Mouse (Mus musculus) cortical plate, adult 2 months (tissue): Measurements from ENCODE around the gene Hdgfl1. TPM values are rescaled to one million over a fixed set of nuclear protein-coding genes. Genes with fewer than 3 reads are reported as not detected.

Source experiments
- H3K27ac ChIP-seq: fragments of 200-500 bp; 2 replicates; pipeline ENCODE4 v1.5.1; 2012; ENCODE audit warnings: low read length, control low read depth, inconsistent platforms; ENCODE audit not compliant: insufficient read depth
- H3K4me1 ChIP-seq: fragments of 200-500 bp; 2 replicates; pipeline ENCODE4 v1.6.1; 2011; ENCODE audit warnings: low read length; ENCODE audit not compliant: control insufficient read depth, insufficient read depth
- H3K4me3 ChIP-seq: fragments of 200-500 bp; 2 replicates; pipeline ENCODE4 v1.5.1; 2011; ENCODE audit warnings: mild to moderate bottlenecking, low read length, control low read depth; ENCODE audit not compliant: insufficient read depth
- CTCF ChIP-seq: fragments of 200-500 bp; IDR thresholded peaks from 2 replicates; pipeline ENCODE4 v1.5.1; 2011; ENCODE audit warnings: mild to moderate bottlenecking, control low read depth, low read length; ENCODE audit not compliant: insufficient read depth; ENCODE audit errors: extremely low read depth
- POLR2A ChIP-seq: fragments of 200-500 bp; IDR thresholded peaks from 2 replicates; pipeline ENCODE4 v1.6.1; 2011; ENCODE audit warnings: mild to moderate bottlenecking, low read length, control low read depth; ENCODE audit not compliant: insufficient read depth; ENCODE audit errors: extremely low read depth
- polyA plus RNA-seq: library from polyadenylated mRNA; depleted of rRNA; stranded (reverse); fragments of >200 nt; gene quantifications from 2 replicates; pipeline ENCODE4 v1.2.3, GENCODE M21; 2012

The Hdgfl1 gene
- polyA plus RNA-seq, 1 experiment: not detected

- no peak overlapping the region for H3K4me3 ChIP-seq
- no peaks in the 10 kb centered on the region for H3K4me1 ChIP-seq
- H3K27ac ChIP-seq: no peak overlapping the region
- TF ChIP-seq POLR2A (no peak), CTCF (no peak)
Measured at GRCm38 (mm10) chr13:26724250-26724649, 45.7 kb downstream of the Hdgfl1 start.

- Histone ChIP-seq H3K27ac (no peak overlapping the region), H3K4me3 (no peak overlapping the region), H3K4me1 (no peaks in the 10 kb centered on the region)
- no peak for TF ChIP-seq POLR2A
- TF ChIP-seq CTCF: no peak
Measured at GRCm38 (mm10) chr13:26721333-26721732, 48.6 kb downstream of the Hdgfl1 start.

GRCm38 (mm10) chr13:26720917-26721316 is 49.0 kb downstream of the Hdgfl1 start:
- no peak overlapping the region for H3K4me3 ChIP-seq
- no peak overlapping the region for H3K27ac ChIP-seq
- no peak for TF ChIP-seq POLR2A
- TF ChIP-seq CTCF: no peak
- no peaks in the 10 kb centered on the region for H3K4me1 ChIP-seq

DNA sequence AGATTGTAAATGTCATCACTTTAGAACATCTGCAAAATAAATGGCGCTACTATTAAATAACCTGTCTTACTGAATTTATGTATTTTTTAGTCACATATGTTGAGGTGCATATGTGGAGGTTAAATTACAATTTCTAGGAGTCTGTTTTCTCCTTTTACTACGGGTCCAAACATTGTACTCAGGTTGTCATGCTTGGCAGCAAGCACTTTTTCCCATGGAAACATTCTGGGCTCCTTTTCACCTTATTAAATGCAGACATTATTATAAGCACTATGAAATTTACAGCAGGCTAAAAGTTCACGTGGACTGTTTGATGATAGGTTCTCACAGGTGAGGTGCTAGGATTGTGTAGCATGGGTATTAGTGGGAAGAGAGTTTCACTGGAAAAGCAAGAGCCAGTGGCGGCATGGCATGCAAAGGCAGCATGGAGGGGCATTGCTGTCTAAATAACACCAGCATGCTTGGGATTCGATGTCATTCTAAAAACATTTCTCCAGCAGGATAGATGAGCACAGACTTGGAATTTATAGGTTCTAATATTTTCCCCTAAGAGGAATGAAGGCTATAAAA is 50.7 kb downstream of the Hdgfl1 start:
- Histone ChIP-seq H3K27ac (no peak overlapping the region), H3K4me3 (no peak overlapping the region)
- TF ChIP-seq POLR2A (no peak), CTCF (no peak)

More for the DNA sequence above, 50.7 kb downstream of the Hdgfl1 start:
- H3K4me1 ChIP-seq: no peaks in the 10 kb centered on the region
